Mouse (Mus musculus) lung, postnatal 0 days (tissue): ENCODE data around the gene Acbd4.

Source experiments
- CTCF ChIP-seq: IDR thresholded peaks from 2 replicates; pipeline ENCODE4 v1.5.1; 2016; ENCODE audit warnings: antibody characterized with exemption, mild to moderate bottlenecking
- EP300 ChIP-seq: IDR thresholded peaks from 2 replicates; pipeline ENCODE4 v1.6.1; 2016; ENCODE audit warnings: antibody characterized with exemption, mild to moderate bottlenecking, control low read depth

GRCm38 (mm10) chr11:103158621-103159478 is 57.4 kb downstream of the Acbd4 start:
- peak; percentile 99 for TF ChIP-seq CTCF
- no peak for TF ChIP-seq EP300
